Mouse (Mus musculus): ENCODE measurements around the gene Gm49450.

DNA sequence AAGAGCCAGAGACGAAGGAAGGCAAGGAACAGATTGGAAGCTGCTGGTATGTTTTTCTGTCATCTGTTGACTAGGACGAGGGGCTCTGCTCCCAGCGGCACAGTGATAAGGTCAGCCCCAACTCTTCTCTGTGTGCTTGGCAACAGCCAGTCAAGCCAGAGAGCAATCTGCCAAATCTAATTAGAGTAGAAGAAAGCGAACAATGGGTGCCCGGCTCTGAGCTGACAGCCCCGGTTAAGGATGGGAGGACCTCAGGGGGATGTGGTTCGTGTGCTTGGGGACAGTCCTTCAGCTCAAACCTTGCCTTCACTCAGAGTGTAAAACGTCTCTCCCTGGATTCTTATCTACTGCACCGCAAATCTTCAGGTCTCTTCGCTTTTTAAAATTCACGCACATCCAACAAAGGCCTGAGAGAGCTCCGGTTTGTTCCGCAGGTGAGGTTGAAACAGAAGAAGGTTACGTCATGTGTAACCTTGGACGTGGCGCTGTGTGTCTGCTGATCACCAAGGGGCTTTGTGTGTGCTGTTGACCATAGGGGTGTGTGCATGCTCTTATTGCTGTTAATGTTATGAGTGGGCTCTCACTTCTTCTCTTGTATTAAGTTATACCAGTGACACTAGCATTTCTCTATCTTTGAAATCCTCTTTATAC, 30.2 kb upstream of the Gm49450 start:
- TF ChIP-seq CTCF (IDR thresholded peaks at IDR 0.05; ENCODE audit: extremely low read depth, insufficient read depth, low read length) (no peak), POLR2A (IDR thresholded peaks at IDR 0.05; ENCODE audit: extremely low read depth, insufficient read depth, low read length) (0 out of 2 replicates have a peak, but pooled peaks have one; percentile 11)
